Mouse (Mus musculus): ENCODE results near the gene Cpvl. TPM values are rescaled to one million over a fixed set of nuclear protein-coding genes. Genes with fewer than 3 reads are reported as not detected.

Cpvl gene
- total and polyA plus RNA-seq, 3 experiments, result not detected

- H3K27me3 ChIP-seq (ENCODE audit: control insufficient read depth in 1 of 2, insufficient read depth in 2 of 2, low read length in 2 of 2), result no peaks in the 10 kb centered on the region
- H3K79me2 ChIP-seq (ENCODE audit: control insufficient read depth, insufficient read depth, low read length, poor library complexity), result no peaks in the 10 kb centered on the region
- no peaks in the 10 kb centered on the region for H3K9me3 ChIP-seq (replicated peaks; ENCODE audit: insufficient read depth, low read length)
- H3K9ac ChIP-seq (ENCODE audit: control insufficient read depth, low read depth, low read length, poor library complexity, severe bottlenecking), result no peak overlapping the region
- no peak overlapping the region for H3K27ac ChIP-seq (ENCODE audit: control insufficient read depth, low read depth, low read length)
- TF ChIP-seq GABPA (IDR thresholded peaks at IDR 0.05; ENCODE audit: low read depth, low read length) (no peak), UBTF (IDR thresholded peaks at IDR 0.05; ENCODE audit: borderline replicate concordance, insufficient read depth, low read depth, low read length) (no peak), SIN3A (IDR thresholded peaks at IDR 0.05; ENCODE audit: low read length) (no peak), MAZ (IDR thresholded peaks at IDR 0.05; ENCODE audit: low read depth, low read length) (no peak), ZNF384 (IDR thresholded peaks at IDR 0.05; ENCODE audit: low read depth, low read length) (no peak), JUND (IDR thresholded peaks at IDR 0.05; ENCODE audit: low read depth, low read length) (no peak), TAL1 (IDR thresholded peaks at IDR 0.05; ENCODE audit: low read length) (no peak)
- no peaks in the 10 kb centered on the region for H3K4me1 ChIP-seq (ENCODE audit: control insufficient read depth in 1 of 2, insufficient read depth in 2 of 2, low read length in 2 of 2)
- no peak overlapping the region for H3K4me3 ChIP-seq (ENCODE audit: control insufficient read depth in 1 of 2, insufficient read depth in 1 of 2, low read depth in 2 of 2, low read length in 2 of 2)
- DNase-seq (ENCODE audit: low read depth, low spot score), result no peak
- H3K36me3 ChIP-seq (ENCODE audit: control insufficient read depth in 1 of 2, insufficient read depth in 2 of 2, low read length in 2 of 2), result no peaks in the 10 kb centered on the region
These were observed 123.3 kb downstream of the Cpvl start for GRCm38 (mm10) chr6:53854971-53855856.

- Histone ChIP-seq H3K27ac (ENCODE audit: control insufficient read depth, low read depth, low read length) (no peak overlapping the region), H3K9ac (ENCODE audit: control insufficient read depth, low read depth, low read length, poor library complexity, severe bottlenecking) (no peak overlapping the region), H3K36me3 (ENCODE audit: control insufficient read depth in 1 of 2, insufficient read depth in 2 of 2, low read length in 2 of 2) (no peaks in the 10 kb centered on the region), H3K27me3 (ENCODE audit: control insufficient read depth in 1 of 2, insufficient read depth in 2 of 2, low read length in 2 of 2) (no peaks in the 10 kb centered on the region), H3K4me1 (ENCODE audit: control insufficient read depth in 1 of 2, insufficient read depth in 2 of 2, low read length in 2 of 2) (no peaks in the 10 kb centered on the region), H3K79me2 (ENCODE audit: control insufficient read depth, insufficient read depth, low read length, poor library complexity) (no peaks in the 10 kb centered on the region), H3K4me3 (ENCODE audit: control insufficient read depth in 1 of 2, insufficient read depth in 1 of 2, low read depth in 2 of 2, low read length in 2 of 2) (no peak overlapping the region), H3K9me3 (replicated peaks; ENCODE audit: insufficient read depth, low read length) (no peaks in the 10 kb centered on the region)
- no peak for DNase-seq (ENCODE audit: low read depth, low spot score)
- TF ChIP-seq GATA1 (IDR thresholded peaks at IDR 0.05; ENCODE audit: low read depth, low read length) (no peak), ZKSCAN1 (IDR thresholded peaks at IDR 0.05; ENCODE audit: low read depth, low read length) (no peak), USF1 (IDR thresholded peaks at IDR 0.05; ENCODE audit: low read depth, low read length) (no peak), POLR2AphosphoS5 (IDR thresholded peaks at IDR 0.05; ENCODE audit: borderline replicate concordance, low read depth, low read length) (no peak), TCF12 (IDR thresholded peaks at IDR 0.05; ENCODE audit: low read depth, low read length) (no peak), HCFC1 (IDR thresholded peaks at IDR 0.05; ENCODE audit: low read depth, low read length) (no peak), SMC3 (IDR thresholded peaks at IDR 0.05; ENCODE audit: low read depth, low read length) (no peak), TBP (IDR thresholded peaks at IDR 0.05; ENCODE audit: low read depth, low read length) (no peak), SIN3A (IDR thresholded peaks at IDR 0.05; ENCODE audit: low read length) (no peak)
These were observed 124.2 kb downstream of the Cpvl start for GRCm38 (mm10) chr6:53854226-53854625.

All from MEL (cell line).